Mouse (Mus musculus): Measurements from ENCODE around the gene Gng4. TPM values are rescaled to one million over a fixed set of nuclear protein-coding genes. Genes with fewer than 3 reads are reported as not detected.
A peak's percentile ranks its signal among the peaks of the same experiment; 100 is the strongest.
"Not testable (repeated sequence)": the region's sequence is repeated elsewhere in the genome, so short reads cannot be mapped to it uniquely, and the experiment has no call there.

The Gng4 gene
- total RNA-seq (2014; fragmentation: Nextera tagmentation) = not detected in 2 replicates
- total RNA-seq (2017) = not detected in 2 replicates

- 0 out of 2 replicates have a peak, but pooled peaks have one; percentile 9 for ATAC-seq (replicated peaks; ENCODE audit: low FRiP score, low TSS enrichment, poor library complexity, severe bottlenecking)
Measured at GRCm38 (mm10) chr13:13783894-13784419, at the start of gene Gng4. Gng4 (plus strand) TSS chr13:13784059.

GRCm38 (mm10) chr13:13739232-13739631 is 44.6 kb upstream of the Gng4 start:
- ATAC-seq (replicated peaks; ENCODE audit: low FRiP score, low TSS enrichment, poor library complexity, severe bottlenecking) = no peak

GRCm38 (mm10) chr13:13745911-13746310 is 37.9 kb upstream of the Gng4 start:
- ATAC-seq (replicated peaks; ENCODE audit: low FRiP score, low TSS enrichment, poor library complexity, severe bottlenecking) = no peak

GRCm38 (mm10) chr13:13775778-13776494 is 7.9 kb upstream of the Gng4 start:
- no peak for ATAC-seq (replicated peaks; ENCODE audit: low FRiP score, low TSS enrichment, poor library complexity, severe bottlenecking)

- no peak for ATAC-seq (replicated peaks; ENCODE audit: low FRiP score, low TSS enrichment, poor library complexity, severe bottlenecking)
Measured at GRCm38 (mm10) chr13:13777052-13777451, 6.8 kb upstream of the Gng4 start.

GRCm38 (mm10) chr13:13777696-13778095 is 6.2 kb upstream of the Gng4 start:
- no peak for ATAC-seq (replicated peaks; ENCODE audit: low FRiP score, low TSS enrichment, poor library complexity, severe bottlenecking)

GRCm38 (mm10) chr13:13778837-13779458 is 4.9 kb upstream of the Gng4 start:
- ATAC-seq (replicated peaks; ENCODE audit: low FRiP score, low TSS enrichment, poor library complexity, severe bottlenecking) = no peak; the same call in 1 of the 2 replicates

- no peak for ATAC-seq (replicated peaks; ENCODE audit: low FRiP score, low TSS enrichment, poor library complexity, severe bottlenecking)
Measured at GRCm38 (mm10) chr13:13780271-13780670, 3.6 kb upstream of the Gng4 start.

- no peak for ATAC-seq (replicated peaks; ENCODE audit: low FRiP score, low TSS enrichment, poor library complexity, severe bottlenecking)
Measured at GRCm38 (mm10) chr13:13781026-13781425, 2.8 kb upstream of the Gng4 start.

GRCm38 (mm10) chr13:13783296-13783695 is 563 bp upstream of the Gng4 start:
- no peak for ATAC-seq (replicated peaks; ENCODE audit: low FRiP score, low TSS enrichment, poor library complexity, severe bottlenecking)

GRCm38 (mm10) chr13:13784420-13784936 is 619 bp downstream of the Gng4 start:
- no peak for ATAC-seq (replicated peaks; ENCODE audit: low FRiP score, low TSS enrichment, poor library complexity, severe bottlenecking)

GRCm38 (mm10) chr13:13784981-13785783 is 1.3 kb downstream of the Gng4 start:
- peak; percentile 72 for ATAC-seq (replicated peaks; ENCODE audit: low FRiP score, low TSS enrichment, poor library complexity, severe bottlenecking)

GRCm38 (mm10) chr13:13786971-13787370 is 3.1 kb downstream of the Gng4 start:
- ATAC-seq (replicated peaks; ENCODE audit: low FRiP score, low TSS enrichment, poor library complexity, severe bottlenecking) = no peak

- ATAC-seq (replicated peaks; ENCODE audit: low FRiP score, low TSS enrichment, poor library complexity, severe bottlenecking) = no peak
Measured at GRCm38 (mm10) chr13:13788070-13788469, 4.2 kb downstream of the Gng4 start.

GRCm38 (mm10) chr13:13791981-13792380 is 8.1 kb downstream of the Gng4 start:
- no peak for ATAC-seq (replicated peaks; ENCODE audit: low FRiP score, low TSS enrichment, poor library complexity, severe bottlenecking)

- ATAC-seq (replicated peaks; ENCODE audit: low FRiP score, low TSS enrichment, poor library complexity, severe bottlenecking) = peak; percentile 53
Measured at GRCm38 (mm10) chr13:13795166-13795832, 11.4 kb downstream of the Gng4 start.

GRCm38 (mm10) chr13:13796082-13796481 is 12.2 kb downstream of the Gng4 start:
- ATAC-seq (replicated peaks; ENCODE audit: low FRiP score, low TSS enrichment, poor library complexity, severe bottlenecking) = no peak

GRCm38 (mm10) chr13:13797816-13798215 is 14.0 kb downstream of the Gng4 start:
- not testable (repeated sequence) for ATAC-seq (replicated peaks; ENCODE audit: low FRiP score, low TSS enrichment, poor library complexity, severe bottlenecking)

- no peak for ATAC-seq (replicated peaks; ENCODE audit: low FRiP score, low TSS enrichment, poor library complexity, severe bottlenecking)
Measured at GRCm38 (mm10) chr13:13798775-13799174, 14.9 kb downstream of the Gng4 start.

Measured in megakaryocyte-erythroid progenitor cell, adult 5-6 weeks (primary cell).